Mouse (Mus musculus) CH12.LX (cell line): ENCODE measurements at regions not wholly inside any gene's neighbourhood (a gene's known extent, or its start where the extent isn't known, plus 50 kb on each side); places are given as distances from the start of the nearest gene placed in this dataset.

Experiments used
- CHD1 ChIP-seq: IDR thresholded peaks from 2 replicates; pipeline ENCODE4 v1.6.1; 2012; ENCODE audit warnings: low read depth, low read length, improper control_type of control experiment, inconsistent platforms
- CTCF ChIP-seq, 2 experiments: IDR thresholded peaks in 1 of 2; conservative IDR thresholded peaks in 1 of 2; 2 replicates each; pipeline ENCODE4 v1.5.1; 2011 to 2012; ENCODE audit warnings: low read depth in 2 of 2, low read length in 2 of 2, improper control_type of control experiment in 1 of 2, inconsistent platforms in 1 of 2, mild to moderate bottlenecking in 1 of 2, moderate library complexity in 1 of 2
- JUN ChIP-seq: IDR thresholded peaks from 2 replicates; pipeline ENCODE4 v1.6.1; 2011; ENCODE audit warnings: low read depth, mild to moderate bottlenecking, low read length, improper control_type of control experiment, moderate library complexity; ENCODE audit not compliant: insufficient read depth
- MAFK ChIP-seq: IDR thresholded peaks from 2 replicates; pipeline ENCODE4 v1.6.1; 2011; ENCODE audit warnings: low read length, improper control_type of control experiment; ENCODE audit not compliant: insufficient replicate concordance
- MAX ChIP-seq: IDR thresholded peaks from 2 replicates; pipeline ENCODE4 v1.6.1; 2011; ENCODE audit warnings: low read length, improper control_type of control experiment
- POLR2A ChIP-seq: IDR thresholded peaks from 2 replicates; pipeline ENCODE4 v1.6.1; 2011; ENCODE audit warnings: low read depth, mild to moderate bottlenecking, improper control_type of control experiment, low read length

GRCm38 (mm10) chr15:25518025-25518928, 104.0 kb upstream of the Myo10 start:
- TF ChIP-seq MAFK (no peak), JUN (no peak), POLR2A (no peak), CTCF (conservative IDR thresholded peaks at IDR 0.05 in 1 of 2, IDR thresholded peaks at IDR 0.05 in 1 of 2; ENCODE audit: low read depth in 2 of 2, low read length in 2 of 2) (no peak), CHD1 (no peak), MAX (no peak)
